Mouse (Mus musculus): Measurements from ENCODE around the gene Wfdc13. TPM values are rescaled to one million over a fixed set of nuclear protein-coding genes. Genes with fewer than 3 reads are reported as not detected.

Wfdc13 gene
- total RNA-seq (2023), result not detected

DNA sequence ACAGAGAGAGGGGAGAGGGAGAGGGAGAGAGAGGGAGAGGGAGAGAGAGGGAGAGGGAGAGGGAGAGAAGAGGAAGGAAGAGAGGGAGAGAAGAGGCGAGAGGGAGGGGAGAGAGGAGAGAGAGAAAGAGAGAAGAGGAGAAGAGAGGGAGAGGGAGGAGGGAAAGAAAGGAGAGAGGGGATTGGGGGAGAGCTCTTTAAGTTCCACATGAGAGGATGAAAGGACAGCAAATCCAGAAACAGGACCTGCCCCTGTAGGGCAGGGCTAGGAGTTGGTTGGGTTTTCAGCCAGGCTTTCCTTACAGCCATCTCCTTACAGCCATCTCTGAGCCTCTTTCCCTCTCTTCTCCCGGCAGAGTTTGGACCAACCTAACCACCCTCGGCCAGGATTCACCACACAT lies at the start of gene Wfdc13:
Gene Wfdc13 (plus strand): TSS at position 301 of the 400 bp plus-strand sequence.

DNA sequence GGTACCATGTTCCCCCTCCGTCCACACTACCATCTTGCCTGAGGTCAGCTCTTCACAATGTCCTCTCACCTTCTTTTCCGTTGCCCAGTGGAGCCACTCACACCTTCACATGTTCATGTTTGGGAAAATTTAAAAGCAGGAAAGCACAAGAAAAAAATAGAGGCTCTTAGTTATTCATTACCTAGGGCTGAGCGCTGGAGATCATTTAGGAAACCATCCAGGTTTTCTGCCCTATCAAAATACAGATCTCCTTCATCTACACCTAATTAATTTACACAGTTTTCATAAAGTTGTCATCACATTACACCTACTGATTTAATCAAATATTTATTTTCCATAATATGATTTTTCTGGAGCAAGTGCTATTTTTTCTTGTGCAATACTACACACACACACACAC lies 46.2 kb upstream of the Wfdc13 start, which contains the start of gene Wfdc16:
Gene Wfdc16 (minus strand): TSS at position 101 of the 400 bp plus-strand sequence.

DNA sequence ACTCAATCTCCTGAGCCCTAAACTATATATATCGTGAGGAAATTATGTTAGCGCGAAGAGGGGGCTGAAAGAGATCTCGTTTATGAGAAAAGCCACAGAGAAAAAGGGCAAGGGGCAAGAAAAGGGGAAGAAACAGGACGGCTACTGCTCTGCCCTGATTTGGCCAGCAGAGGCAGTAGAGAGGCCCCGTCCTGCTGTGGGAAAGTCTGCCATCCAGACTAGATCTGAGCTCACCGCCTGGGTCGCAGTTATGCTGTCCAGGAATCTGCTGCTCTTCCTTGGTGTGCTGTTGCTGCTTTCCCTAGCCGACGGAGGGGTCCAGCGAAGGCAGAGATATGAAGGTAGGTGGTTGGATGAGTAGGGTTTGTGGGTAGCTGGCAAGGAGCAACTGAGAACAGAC lies 29.0 kb upstream of the Wfdc13 start, which contains the start of gene Wfdc10:
Gene Wfdc10 (plus strand): TSS at position 189 of the 400 bp plus-strand sequence.

DNA sequence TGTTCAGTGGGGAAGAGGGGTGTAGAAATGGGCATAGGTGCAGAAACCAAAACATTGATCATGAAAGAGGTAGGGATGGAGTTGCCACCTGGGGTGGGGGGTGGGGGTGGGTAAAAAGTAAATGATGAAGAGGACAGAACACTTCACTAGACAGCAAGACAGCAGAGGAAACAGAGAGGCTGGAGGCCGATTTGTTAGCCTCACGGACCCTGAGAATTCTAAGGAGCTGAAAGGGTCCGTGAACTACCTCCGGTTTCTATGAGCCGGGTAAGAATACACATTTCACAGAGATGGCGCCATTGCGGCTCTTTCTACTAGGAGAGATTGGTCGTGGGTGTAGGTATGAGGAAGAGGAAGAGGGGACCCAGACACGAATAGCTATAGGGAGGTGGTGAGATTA lies 28.4 kb upstream of the Wfdc13 start, which contains the start of gene Wfdc9:
Gene Wfdc9 (minus strand): TSS at position 101 of the 400 bp plus-strand sequence.

DNA sequence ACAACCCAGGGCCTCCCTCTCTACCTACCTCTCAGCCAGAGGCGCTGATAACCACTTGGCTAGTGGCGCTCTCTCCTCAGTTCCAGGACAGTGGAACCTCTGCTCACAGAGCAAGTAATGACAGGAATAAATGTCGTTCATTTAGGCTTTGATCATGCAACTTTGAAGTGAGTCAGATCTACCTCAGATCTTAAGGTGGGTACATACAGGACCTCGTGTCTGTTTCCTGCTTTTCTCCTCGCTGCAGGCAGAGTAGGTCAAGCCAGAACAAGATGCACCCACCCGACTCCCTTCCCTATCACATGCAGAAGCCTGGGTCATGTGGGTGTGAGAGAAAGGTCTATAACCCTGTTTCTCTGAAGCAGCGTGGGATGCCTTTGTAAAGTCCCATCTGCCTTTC lies 10.9 kb upstream of the Wfdc13 start, which contains the start of gene Wfdc11:
Gene Wfdc11 (minus strand): TSS at position 101 of the 400 bp plus-strand sequence.

DNA sequence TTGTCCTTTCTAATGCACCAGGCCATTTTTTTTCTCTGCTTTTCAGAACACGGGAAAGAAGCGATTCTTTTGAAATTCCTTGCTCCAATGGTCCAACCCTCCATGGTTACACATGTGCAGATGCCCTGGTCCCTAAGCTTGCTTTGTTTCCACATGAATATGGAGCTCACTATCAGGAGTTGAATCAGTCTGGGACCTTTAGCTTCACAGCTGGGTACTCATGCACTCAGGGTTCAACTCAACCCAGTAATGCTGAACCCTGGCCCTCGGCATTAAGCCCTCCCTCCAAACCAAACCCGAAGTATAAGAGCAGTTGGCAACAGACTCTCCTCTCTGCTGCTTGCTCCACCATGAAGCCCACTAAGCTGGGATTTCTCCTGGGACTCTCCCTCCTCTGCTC lies 13.3 kb downstream of the Wfdc13 start, which contains the start of gene Spint4:
Gene Spint4 (plus strand): TSS at position 301 of the 400 bp plus-strand sequence.

DNA sequence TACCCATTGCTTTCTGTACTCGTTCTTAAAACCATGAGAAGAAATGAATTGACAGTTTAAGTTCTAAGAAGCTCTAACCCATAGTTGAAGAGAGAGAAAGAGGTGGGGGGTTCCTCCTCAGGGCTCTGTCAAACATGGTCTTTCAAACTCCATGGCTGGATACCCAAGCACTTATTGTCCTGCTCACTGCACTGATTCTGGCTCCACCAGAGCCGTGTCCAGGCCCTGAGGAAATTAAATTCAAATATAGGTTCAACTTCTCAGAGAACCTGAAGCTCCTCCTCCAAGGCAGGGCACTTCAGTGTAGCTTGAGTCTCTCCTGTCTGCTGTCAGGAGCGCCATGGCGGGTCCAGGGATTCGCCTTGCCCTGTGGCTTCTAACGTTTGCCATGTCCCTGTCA lies 30.1 kb downstream of the Wfdc13 start, which contains the start of gene Spint5:
Gene Spint5 (plus strand): TSS at position 301 of the 400 bp plus-strand sequence.

Other genes with a start within 250 kb of the Wfdc13 start
- gene Sdc4, start 241.2 kb upstream of the Wfdc13 start, total RNA-seq (2023), result 11.7 TPM
- 44.3 TPM for gene Sys1, start 228.1 kb upstream of the Wfdc13 start, total RNA-seq (2023)
- gene Gm20458, start 224.1 kb upstream of the Wfdc13 start, total RNA-seq (2023), result 6.3 TPM
- gene Trp53tg5, start 211.4 kb upstream of the Wfdc13 start, total RNA-seq (2023), result not detected
- gene Dbndd2, start 199.0 kb upstream of the Wfdc13 start, total RNA-seq (2023), result 5.1 TPM
- gene Pigt, start 187.6 kb upstream of the Wfdc13 start, total RNA-seq (2023), result 56.1 TPM
- gene Wfdc2, start 122.7 kb upstream of the Wfdc13 start, total RNA-seq (2023), result not detected
- gene Spint3, start 111.6 kb upstream of the Wfdc13 start, total RNA-seq (2023), result not detected
- not detected for gene Wfdc6a, start 99.7 kb upstream of the Wfdc13 start, total RNA-seq (2023)
- not detected for gene Eppin, start 91.5 kb upstream of the Wfdc13 start, total RNA-seq (2023)
- not detected for gene Wfdc6b, start 71.6 kb upstream of the Wfdc13 start, total RNA-seq (2023)
- not detected for gene Wfdc8, start 71.5 kb upstream of the Wfdc13 start, total RNA-seq (2023)
- gene Wfdc16, start 46.3 kb upstream of the Wfdc13 start, total RNA-seq (2023), result not detected
- gene Wfdc10, start 29.1 kb upstream of the Wfdc13 start, total RNA-seq (2023), result not detected
- not detected for gene Wfdc9, start 28.5 kb upstream of the Wfdc13 start, total RNA-seq (2023)
- gene Wfdc11, start 11.0 kb upstream of the Wfdc13 start, total RNA-seq (2023), result not detected
- gene Spint4, start 13.4 kb downstream of the Wfdc13 start, total RNA-seq (2023), result not detected
- not detected for gene Spint5, start 30.2 kb downstream of the Wfdc13 start, total RNA-seq (2023)
- gene Wfdc3, start 60.8 kb downstream of the Wfdc13 start, total RNA-seq (2023), result not detected
- 43.0 TPM for gene Dnttip1, start 60.9 kb downstream of the Wfdc13 start, total RNA-seq (2023)
- not detected for gene Ube2c, start 84.8 kb downstream of the Wfdc13 start, total RNA-seq (2023)
- gene Tnnc2, start 94.9 kb downstream of the Wfdc13 start, total RNA-seq (2023), result not detected
- gene Snx21, start 100.7 kb downstream of the Wfdc13 start, total RNA-seq (2023), result 0.70 TPM
- gene Acot8, start 119.8 kb downstream of the Wfdc13 start, total RNA-seq (2023), result 60.3 TPM
- gene Zswim3, start 120.0 kb downstream of the Wfdc13 start, total RNA-seq (2023), result 3.5 TPM
- gene Zswim1, start 137.6 kb downstream of the Wfdc13 start, total RNA-seq (2023), result 7.7 TPM
- gene Spata25, start 143.4 kb downstream of the Wfdc13 start, total RNA-seq (2023), result not detected
- gene Ctsa, start 147.8 kb downstream of the Wfdc13 start, total RNA-seq (2023), result 133 TPM
- 1.7 TPM for gene Neurl2, start 148.3 kb downstream of the Wfdc13 start, total RNA-seq (2023)
- gene Pltp, start 172.6 kb downstream of the Wfdc13 start, total RNA-seq (2023), result 5.5 TPM
- 117 TPM for gene Pcif1, start 194.2 kb downstream of the Wfdc13 start, total RNA-seq (2023)
- gene Zfp335, start 226.7 kb downstream of the Wfdc13 start, total RNA-seq (2023), result 54.1 TPM

All from CD8-positive naive resting alpha-beta T cell, adult 57 days (primary cell).